Mouse (Mus musculus) forebrain, embryonic 12.5 days (tissue): ENCODE measurements around the gene Kat7. TPM values are rescaled to one million over a fixed set of nuclear protein-coding genes. Genes with fewer than 3 reads are reported as not detected.
A peak's percentile ranks its signal among the peaks of the same experiment; 100 is the strongest.

ENCODE experiments used
- ATAC-seq: fragments of 200-750 bp; cut with Nextera tagmentation; 2 replicates; pipeline ENCODE4 v1.8.0; 2017; ENCODE audit warnings: moderate TSS enrichment; ENCODE audit not compliant: low FRiP score
- H3K27ac ChIP-seq: fragments of 300-500 bp; sonication (generic); 2 replicates; pipeline ENCODE4 v1.5.1; 2016; ENCODE audit warnings: mild to moderate bottlenecking
- H3K27me3 ChIP-seq: fragments of 300-500 bp; sonication (generic); 2 replicates; pipeline ENCODE4 v1.6.1; 2016; ENCODE audit warnings: mild to moderate bottlenecking
- H3K36me3 ChIP-seq: fragments of 300-500 bp; sonication (generic); replicated peaks from 2 replicates; pipeline ENCODE4 v1.6.1; 2016; ENCODE audit warnings: mild to moderate bottlenecking
- H3K4me1 ChIP-seq: fragments of 300-500 bp; sonication (generic); 2 replicates; pipeline ENCODE4 v1.6.1; 2016
- H3K4me2 ChIP-seq: fragments of 300-500 bp; sonication (generic); 2 replicates; pipeline ENCODE4 v1.6.1; 2016; ENCODE audit warnings: mild to moderate bottlenecking, moderate library complexity
- H3K4me3 ChIP-seq: fragments of 300-500 bp; sonication (generic); replicated peaks from 2 replicates; pipeline ENCODE4 v1.5.1; 2016; ENCODE audit warnings: mild to moderate bottlenecking
- H3K9ac ChIP-seq: fragments of 300-500 bp; sonication (generic); 2 replicates; pipeline ENCODE4 v1.6.1; 2016; ENCODE audit warnings: mild to moderate bottlenecking
- H3K9me3 ChIP-seq: fragments of 300-500 bp; sonication (generic); 2 replicates; pipeline ENCODE4 v1.6.1; 2016
- WGBS: fragments of 180-500 bp; shearing (Covaris S2); methylation state at CpG from one replicate; pipeline ENCODE4 v1.1.7; 2016; 5-methylcytosine and 5-hydroxymethylcytosine counted together
- polyA plus RNA-seq: library from polyadenylated mRNA; unstranded; fragments of >200 nt; fragmentation: Nextera tagmentation; extraction: Ambion mirVana; gene quantifications from 2 replicates; pipeline ENCODE4 v1.2.1, GENCODE M21; 2016

Gene Kat7
- polyA plus RNA-seq, 1 experiment from 2014 or later = 83.9 TPM

DNA sequence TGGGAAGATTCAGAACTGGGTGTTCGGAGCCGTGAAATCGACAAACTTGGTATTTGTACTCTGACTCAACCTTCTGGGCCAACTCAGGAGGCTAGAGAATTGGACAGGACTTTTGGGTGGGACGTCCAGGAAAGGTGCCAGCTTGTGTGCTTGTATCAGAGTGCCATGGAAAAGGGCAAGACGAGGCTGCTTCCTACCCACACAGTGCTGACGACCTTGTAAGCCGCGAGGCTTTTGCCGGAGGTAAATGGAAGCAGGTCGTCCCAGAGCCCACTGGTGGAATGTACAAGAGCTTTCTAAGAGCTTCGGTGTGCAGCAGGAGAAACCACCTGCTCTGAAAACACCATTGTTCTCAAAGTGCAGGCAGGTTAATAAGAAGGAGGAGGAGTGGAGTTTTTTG, 16.2 kb upstream of the Kat7 start:
- no peak for ATAC-seq
- no peak overlapping the region for H3K9ac ChIP-seq
- 77% methylated on average over 11 of the region's 11 CpGs for WGBS
- H3K27me3 ChIP-seq = no peaks in the 10 kb centered on the region
- H3K4me1 ChIP-seq = no peaks in the 10 kb centered on the region
- no peaks in the 10 kb centered on the region for H3K9me3 ChIP-seq
- no peaks in the 10 kb centered on the region for H3K36me3 ChIP-seq
- H3K4me3 ChIP-seq = no peak overlapping the region
- no peak overlapping the region for H3K27ac ChIP-seq
- H3K4me2 ChIP-seq = no peak overlapping the region

DNA sequence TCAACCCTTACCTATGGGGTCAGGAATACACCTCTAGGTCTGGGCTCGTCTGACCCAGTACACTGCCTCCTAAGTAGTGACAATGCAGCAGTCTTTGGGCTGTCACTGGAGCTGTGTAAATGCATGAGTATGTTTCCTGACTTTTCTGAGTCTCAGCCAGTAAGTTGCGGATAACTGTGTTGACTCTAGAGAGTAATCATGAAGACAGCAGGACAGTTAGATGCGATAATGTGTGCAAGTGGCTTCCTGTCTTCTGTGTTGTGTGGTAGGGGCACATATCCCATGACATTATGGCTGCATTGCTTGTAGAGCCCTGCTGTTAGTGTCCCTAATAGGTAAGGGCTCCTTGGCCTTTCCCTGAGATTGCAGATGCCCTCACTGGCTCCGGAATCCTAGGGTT, 15.8 kb upstream of the Kat7 start:
- Histone ChIP-seq H3K4me2 (no peak overlapping the region), H3K9ac (no peak overlapping the region), H3K27ac (no peak overlapping the region), H3K36me3 (no peaks in the 10 kb centered on the region), H3K27me3 (no peaks in the 10 kb centered on the region), H3K4me1 (no peaks in the 10 kb centered on the region), H3K9me3 (no peaks in the 10 kb centered on the region), H3K4me3 (no peak overlapping the region)
- 92% methylated on average over 4 of the region's 4 CpGs for WGBS
- ATAC-seq = no peak

DNA sequence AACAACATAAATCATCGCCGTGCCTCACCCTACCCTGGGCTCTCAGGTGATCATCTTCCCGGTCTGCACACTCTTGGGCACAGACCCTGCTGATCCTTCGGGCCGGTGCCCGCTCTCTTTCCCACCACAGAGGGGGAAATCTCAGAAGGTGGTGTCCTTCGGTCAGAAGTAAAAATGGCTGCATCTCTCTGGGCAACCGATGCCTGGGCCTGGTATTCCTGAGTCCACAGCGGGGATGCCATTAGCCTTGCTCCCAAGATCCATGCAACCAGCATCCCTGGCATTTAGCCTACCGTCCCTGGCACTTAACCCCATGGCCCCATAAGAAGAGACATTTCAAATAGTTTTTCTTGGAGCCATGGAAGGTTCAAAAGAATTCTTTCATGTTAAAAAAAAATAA, 14.1 kb upstream of the Kat7 start:
- no peak overlapping the region for H3K4me3 ChIP-seq
- H3K4me2 ChIP-seq = no peak overlapping the region
- no peak overlapping the region for H3K9ac ChIP-seq
- no peak for ATAC-seq
- H3K27ac ChIP-seq = no peak overlapping the region
- WGBS = 83% methylated on average over 10 of the region's 10 CpGs
- no peaks in the 10 kb centered on the region for H3K9me3 ChIP-seq
- H3K27me3 ChIP-seq = no peaks in the 10 kb centered on the region
- no peaks in the 10 kb centered on the region for H3K4me1 ChIP-seq
- H3K36me3 ChIP-seq = no peaks in the 10 kb centered on the region

DNA sequence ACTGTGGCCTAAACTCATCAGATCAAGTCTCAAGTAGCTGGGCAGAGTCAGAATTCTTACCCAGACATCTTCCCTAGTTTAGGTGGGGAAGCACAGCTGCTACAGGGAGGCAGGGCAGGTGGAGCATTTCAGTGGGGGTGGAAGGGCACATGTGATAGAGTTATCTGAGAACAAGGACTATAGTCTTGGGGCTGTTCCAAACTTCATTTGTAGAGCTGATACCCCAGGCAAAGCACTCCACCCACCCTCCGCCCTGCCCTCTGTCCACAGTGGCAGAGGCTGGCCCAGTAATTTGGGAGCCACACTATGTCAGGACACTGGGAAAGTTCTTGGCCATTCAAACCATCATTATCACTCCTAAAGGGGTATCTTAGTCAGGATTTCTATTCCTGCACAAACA, 10.0 kb upstream of the Kat7 start:
- no peak overlapping the region for H3K4me2 ChIP-seq
- H3K4me3 ChIP-seq = no peak overlapping the region
- no peaks in the 10 kb centered on the region for H3K27me3 ChIP-seq
- no peak overlapping the region for H3K27ac ChIP-seq
- H3K4me1 ChIP-seq = no peaks in the 10 kb centered on the region
- H3K9ac ChIP-seq = no peak overlapping the region
- no peaks in the 10 kb centered on the region for H3K9me3 ChIP-seq
- WGBS = 95% methylated on average over 1 of the region's 1 CpGs
- ATAC-seq = no peak
- no peaks in the 10 kb centered on the region for H3K36me3 ChIP-seq

DNA sequence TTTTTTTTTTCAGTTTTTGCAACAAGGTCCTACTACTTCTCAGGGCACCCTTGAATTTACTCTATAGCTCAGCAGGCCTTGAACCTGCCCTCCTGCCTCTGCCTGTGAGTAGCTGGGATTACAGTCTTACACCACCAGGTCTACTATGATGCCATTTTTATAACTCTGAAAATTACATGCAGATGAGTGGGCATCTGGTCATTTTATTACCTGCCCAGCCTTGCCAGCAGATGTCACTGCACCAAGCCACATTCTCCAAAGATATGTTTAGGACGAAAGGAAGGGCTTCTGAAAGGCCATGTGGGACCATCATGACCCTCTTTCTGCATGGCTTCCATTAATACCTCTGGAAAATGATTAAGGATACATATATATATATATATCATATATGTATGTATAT, 9.5 kb upstream of the Kat7 start:
- Histone ChIP-seq H3K27me3 (no peaks in the 10 kb centered on the region), H3K9me3 (no peaks in the 10 kb centered on the region), H3K27ac (no peak overlapping the region), H3K4me1 (no peaks in the 10 kb centered on the region), H3K4me2 (no peak overlapping the region), H3K9ac (no peak overlapping the region), H3K36me3 (no peaks in the 10 kb centered on the region), H3K4me3 (no peak overlapping the region)
- WGBS = 68% methylated on average over 1 of the region's 1 CpGs
- no peak for ATAC-seq

DNA sequence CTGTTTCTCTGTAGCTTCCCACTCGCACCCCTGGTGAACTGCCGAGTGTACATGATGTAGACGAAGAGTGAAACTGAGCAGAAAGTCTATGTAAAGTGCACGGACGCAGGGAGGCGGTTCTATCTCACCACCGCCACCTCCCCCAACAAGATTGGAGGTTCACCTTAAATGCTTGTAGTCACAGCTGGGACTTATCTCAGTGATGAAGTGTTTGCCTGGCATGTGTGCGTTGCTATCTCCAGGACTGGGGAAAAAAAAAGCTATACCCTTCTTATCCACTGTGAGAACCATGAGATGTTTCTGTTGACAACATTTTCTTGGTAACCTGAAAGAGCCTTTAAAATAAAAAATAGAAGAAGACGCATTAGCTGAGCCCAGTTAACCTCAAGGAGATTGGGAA, 8.1 kb upstream of the Kat7 start:
- no peak for ATAC-seq
- Histone ChIP-seq H3K4me1 (no peaks in the 10 kb centered on the region), H3K4me3 (no peak overlapping the region), H3K4me2 (no peak overlapping the region), H3K27me3 (no peaks in the 10 kb centered on the region), H3K9me3 (no peaks in the 10 kb centered on the region), H3K36me3 (no peaks in the 10 kb centered on the region), H3K27ac (no peak overlapping the region), H3K9ac (no peak overlapping the region)
- 91% methylated on average over 9 of the region's 9 CpGs for WGBS

DNA sequence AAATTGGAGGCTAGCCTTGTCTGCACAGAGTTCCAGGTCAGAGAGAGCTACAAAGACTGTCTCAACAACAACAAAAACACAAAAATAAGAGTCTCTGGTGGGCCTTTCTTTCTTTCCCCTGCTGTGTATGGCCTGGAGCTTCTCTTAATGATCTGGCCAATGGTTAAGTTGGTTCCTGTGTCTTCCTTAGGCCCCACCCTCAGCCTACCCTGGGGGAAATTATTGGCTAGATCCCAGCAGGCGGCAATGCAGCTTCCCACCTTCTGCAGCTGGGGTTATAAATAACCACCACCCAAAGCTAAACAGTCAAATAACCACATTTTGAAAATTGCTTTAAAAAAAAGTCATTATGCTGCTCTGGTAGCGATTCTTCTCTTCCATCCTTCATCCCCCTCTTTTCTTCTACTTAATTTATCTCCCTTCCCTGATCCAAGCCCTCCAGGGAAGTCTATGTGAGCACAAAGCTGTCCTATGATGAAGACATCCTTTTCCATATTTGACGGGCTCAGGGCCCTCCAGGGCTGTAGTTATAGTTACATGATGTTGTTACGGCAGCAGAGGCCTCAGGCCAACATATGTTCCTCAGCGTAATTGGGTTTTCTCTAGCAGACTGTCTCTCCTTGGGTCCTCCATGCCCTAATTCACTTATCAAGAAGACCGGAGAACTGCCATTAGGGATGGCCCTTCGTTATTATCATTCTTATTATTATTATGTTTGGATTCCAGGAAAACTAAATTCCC, 5.3 kb upstream of the Kat7 start:
- no peak overlapping the region for H3K27ac ChIP-seq
- H3K9me3 ChIP-seq = no peaks in the 10 kb centered on the region
- peaks cover 10% of the 10 kb centered on the region for H3K4me1 ChIP-seq
- no peaks in the 10 kb centered on the region for H3K27me3 ChIP-seq
- H3K4me3 ChIP-seq = no peak overlapping the region
- no peak for ATAC-seq
- H3K4me2 ChIP-seq = no peak overlapping the region
- WGBS = 87% methylated on average over 7 of the region's 7 CpGs
- H3K9ac ChIP-seq = no peak overlapping the region
- H3K36me3 ChIP-seq = no peaks in the 10 kb centered on the region

DNA sequence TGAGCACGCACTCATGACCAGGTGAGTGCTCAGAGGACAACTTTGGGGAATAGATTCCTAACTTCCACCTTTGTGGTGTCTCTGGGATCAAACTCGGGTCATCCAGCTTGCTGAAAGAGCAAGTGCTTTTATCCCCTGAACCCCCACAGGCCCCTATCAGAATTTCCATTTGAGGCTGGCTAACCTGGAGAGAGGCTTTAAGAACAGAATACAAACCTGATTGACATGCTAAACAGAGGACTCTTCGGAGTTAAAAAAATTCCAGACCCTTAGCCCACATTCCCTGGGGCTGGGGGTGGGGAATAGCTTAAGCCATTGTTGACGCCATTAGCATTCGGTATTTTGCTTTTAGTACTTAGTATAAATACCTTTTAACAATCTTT, 1.4 kb upstream of the Kat7 start:
- ATAC-seq = no peak
- Histone ChIP-seq H3K27me3 (no peaks in the 10 kb centered on the region), H3K4me1 (peaks cover 22% of the 10 kb centered on the region), H3K4me3 (peak overlapping the region; percentile 86), H3K9me3 (no peaks in the 10 kb centered on the region), H3K27ac (no peak overlapping the region), H3K4me2 (peak overlapping the region; percentile 80), H3K36me3 (0 out of 2 replicates have a peak, but pooled peaks cover 1% of the 10 kb centered on the region), H3K9ac (no peak overlapping the region)
- 13% methylated on average over 5 of the region's 5 CpGs for WGBS

DNA sequence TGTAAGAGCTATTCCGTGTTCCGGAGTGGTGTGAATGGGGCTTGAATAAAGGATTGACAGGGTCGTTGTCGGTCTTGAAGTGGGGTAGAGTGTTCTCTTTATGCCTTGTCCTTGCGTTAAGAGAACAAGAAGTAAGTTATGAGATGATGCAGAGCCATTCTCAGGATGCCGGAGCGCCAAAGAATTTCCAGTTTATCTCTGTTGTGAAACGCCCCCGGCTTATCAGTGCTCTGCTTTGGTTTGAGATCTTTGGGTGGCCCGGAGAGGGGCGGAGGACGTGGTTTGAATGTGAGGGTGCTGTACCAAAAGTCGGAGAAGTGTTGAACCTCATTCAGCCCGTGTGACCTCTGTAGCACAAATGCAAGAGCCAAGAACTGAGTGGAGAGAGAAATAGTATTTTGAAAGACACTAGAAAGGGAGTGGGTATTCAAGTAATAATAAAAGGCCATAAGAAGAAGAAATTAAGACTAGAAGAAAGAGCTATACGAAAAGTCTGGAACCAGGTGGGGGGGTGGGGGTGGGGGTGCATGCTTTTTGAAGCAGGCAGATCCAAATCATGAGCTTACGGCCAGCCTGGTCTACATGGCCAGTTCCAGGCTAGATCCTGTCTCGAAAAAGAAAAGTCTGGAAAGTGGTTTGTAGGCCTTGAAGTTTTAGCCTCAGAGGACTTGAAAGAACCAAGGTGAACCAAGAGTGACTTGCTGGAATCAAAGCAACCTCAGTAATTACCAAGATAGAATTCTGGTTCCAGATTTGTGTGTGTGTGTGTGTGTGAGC, 790 bp upstream of the Kat7 start:
- peak overlapping the region; percentile 80 for H3K4me2 ChIP-seq
- H3K27me3 ChIP-seq = no peaks in the 10 kb centered on the region
- ATAC-seq = peak; percentile 10; the same call in 1 of the 2 replicates
- peak overlapping the region; percentile 66 for H3K27ac ChIP-seq
- H3K36me3 ChIP-seq = peaks cover 6% of the 10 kb centered on the region; the same call in 1 of the 2 replicates
- peak overlapping the region; percentile 86 for H3K4me3 ChIP-seq
- peaks cover 22% of the 10 kb centered on the region for H3K4me1 ChIP-seq
- H3K9me3 ChIP-seq = no peaks in the 10 kb centered on the region
- H3K9ac ChIP-seq = peak overlapping the region; percentile 72
- WGBS = 6% methylated on average over 17 of the region's 17 CpGs

DNA sequence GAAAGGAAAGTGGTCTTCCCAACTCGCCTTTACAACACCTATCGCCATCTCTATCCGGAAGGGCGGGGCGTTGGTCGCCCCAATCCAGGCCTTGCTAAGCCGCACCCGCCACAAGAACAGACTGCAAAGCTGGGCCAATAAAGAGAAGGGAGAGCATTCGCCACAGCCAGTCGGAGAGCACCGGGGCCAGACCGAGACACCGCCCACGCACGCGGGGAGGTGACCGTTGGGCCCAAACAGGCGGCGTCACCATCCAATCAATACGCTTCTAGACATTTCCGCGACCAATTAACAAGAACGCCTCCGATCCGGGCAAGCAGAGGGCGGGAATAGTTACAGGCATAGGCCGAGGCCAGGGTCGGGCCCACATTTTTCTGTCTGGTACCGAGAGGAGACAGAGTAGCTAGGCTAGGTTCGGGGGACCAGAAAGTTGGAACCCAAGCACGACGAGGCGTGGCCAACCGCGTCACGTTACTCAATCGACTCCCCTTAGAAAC, 488 bp downstream of the Kat7 start:
- Histone ChIP-seq H3K27me3 (no peaks in the 10 kb centered on the region), H3K36me3 (peaks cover 15% of the 10 kb centered on the region; the same call in 1 of the 2 replicates), H3K4me3 (peak overlapping the region; percentile 86), H3K4me1 (peaks cover 22% of the 10 kb centered on the region), H3K4me2 (peak overlapping the region; percentile 80), H3K27ac (peak overlapping the region; percentile 93), H3K9me3 (no peaks in the 10 kb centered on the region), H3K9ac (peak overlapping the region; percentile 88)
- WGBS = 0% methylated on average over 37 of the region's 37 CpGs
- peak; percentile 95 for ATAC-seq

DNA sequence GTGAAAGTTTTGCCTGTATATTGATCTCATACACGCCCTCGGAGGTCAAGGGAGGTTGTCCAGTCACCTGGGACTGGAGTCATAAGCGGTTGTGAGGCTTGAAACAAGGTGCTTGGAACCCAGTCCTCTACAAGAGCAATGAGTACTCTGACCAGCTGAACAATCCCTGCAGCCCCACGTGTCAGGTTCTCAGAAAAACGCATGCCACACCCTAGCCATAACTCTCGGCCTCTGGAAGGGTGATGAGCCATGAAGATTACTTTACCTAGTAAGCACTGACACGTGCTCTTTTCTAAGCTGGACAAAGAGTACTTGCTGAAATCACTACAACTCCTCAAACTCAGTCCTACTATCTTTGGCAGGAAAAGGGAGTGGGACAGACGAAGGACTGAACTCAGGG, 2.5 kb downstream of the Kat7 start:
- H3K4me1 ChIP-seq = peaks cover 22% of the 10 kb centered on the region
- no peak overlapping the region for H3K27ac ChIP-seq
- no peaks in the 10 kb centered on the region for H3K9me3 ChIP-seq
- WGBS = 87% methylated on average over 8 of the region's 8 CpGs
- no peaks in the 10 kb centered on the region for H3K27me3 ChIP-seq
- H3K4me3 ChIP-seq = no peak overlapping the region
- no peak overlapping the region for H3K9ac ChIP-seq
- H3K36me3 ChIP-seq = peaks cover 30% of the 10 kb centered on the region
- no peak for ATAC-seq
- H3K4me2 ChIP-seq = no peak overlapping the region

DNA sequence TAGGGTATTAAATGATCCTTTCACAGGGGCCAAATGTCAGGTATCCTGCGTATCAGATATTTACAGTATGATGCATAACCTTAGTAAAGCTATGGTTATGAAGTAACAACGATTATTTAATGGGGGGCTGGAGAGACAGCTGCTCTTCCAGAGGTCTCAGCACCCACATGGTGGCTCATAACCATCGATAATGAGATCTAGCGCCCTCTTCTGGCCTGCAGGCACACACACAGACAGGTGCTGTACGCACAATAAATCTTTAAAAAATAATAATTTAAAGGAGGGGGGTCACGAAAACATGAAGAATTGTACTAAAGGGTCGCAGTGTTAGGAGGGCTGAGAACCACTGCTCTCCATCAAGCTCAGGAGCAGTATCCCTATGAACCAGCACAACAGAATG, 4.4 kb downstream of the Kat7 start:
- no peak overlapping the region for H3K4me3 ChIP-seq
- H3K27me3 ChIP-seq = no peaks in the 10 kb centered on the region
- H3K9ac ChIP-seq = no peak overlapping the region
- H3K36me3 ChIP-seq = peaks cover 48% of the 10 kb centered on the region
- no peak overlapping the region for H3K27ac ChIP-seq
- no peak overlapping the region for H3K4me2 ChIP-seq
- ATAC-seq = no peak
- WGBS = 97% methylated on average over 7 of the region's 7 CpGs
- H3K9me3 ChIP-seq = no peaks in the 10 kb centered on the region
- peaks cover 12% of the 10 kb centered on the region for H3K4me1 ChIP-seq
